Mouse (Mus musculus): Measurements from ENCODE around the gene Acot12. TPM values are rescaled to one million over a fixed set of nuclear protein-coding genes. Genes with fewer than 3 reads are reported as not detected.

Acot12 gene
- total RNA-seq (2021): 1 to 10 TPM in 1 of 2 experiments, under 1 TPM in 1; 0.39 to 4.9 TPM
- long read RNA-seq, experiment 1, partial matches to known transcripts: 0 of 3 reads
- long read RNA-seq, experiment 1, other reads (novel, unspliced or antisense): 1 of 3 reads
- long read RNA-seq, experiment 2: 0 reads

DNA sequence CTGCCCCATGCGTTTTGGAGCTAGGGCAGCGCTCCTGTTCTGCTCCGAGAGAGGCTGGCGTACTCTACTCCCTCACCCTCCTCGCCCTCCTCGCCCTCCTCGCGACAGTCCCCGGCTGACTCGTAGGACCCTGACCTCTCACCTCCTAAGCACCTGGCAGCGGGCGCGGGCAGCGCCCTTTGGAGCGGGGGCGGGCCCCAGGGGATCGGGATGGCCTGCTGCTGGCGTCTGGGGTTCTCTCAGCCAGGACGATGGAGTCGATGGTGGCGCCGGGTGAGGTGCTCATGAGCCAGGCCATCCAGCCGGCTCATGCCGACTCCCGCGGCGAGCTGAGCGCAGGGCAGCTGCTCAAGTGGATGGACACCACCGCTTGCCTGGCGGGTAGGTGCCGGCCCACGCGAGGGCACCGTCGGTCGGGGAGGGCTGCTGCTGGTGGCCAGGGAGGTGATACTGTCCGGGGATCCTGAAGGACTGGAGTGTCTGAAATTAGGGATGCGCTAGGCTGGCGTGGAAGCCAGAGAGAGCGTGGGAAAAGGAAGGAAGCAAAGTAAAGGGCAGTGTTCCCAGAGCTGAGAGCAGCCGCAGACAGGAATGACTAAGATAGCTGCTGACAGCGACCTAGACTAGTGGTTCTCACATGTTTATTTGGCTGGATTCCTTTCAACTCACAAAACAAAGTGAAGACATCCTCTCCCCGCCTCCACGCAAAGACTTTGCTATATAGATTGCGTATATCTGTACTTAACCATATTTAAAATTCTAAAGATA lies at the start of gene Acot12:
Gene Acot12, plus strand, starts transcription at position 233 of the 768 bp plus-strand sequence.
- DNase-seq (ENCODE audit: low spot score in 2 of 2): peak in 1 of 2 experiments; percentile 32

- no peak for DNase-seq (ENCODE audit: low spot score in 2 of 2)
These were observed 47.7 kb upstream of the Acot12 start for GRCm38 (mm10) chr13:91693615-91694014.

- no peak for DNase-seq (ENCODE audit: low spot score in 2 of 2)
These were observed 45.9 kb upstream of the Acot12 start for GRCm38 (mm10) chr13:91695406-91695805.

DNA sequence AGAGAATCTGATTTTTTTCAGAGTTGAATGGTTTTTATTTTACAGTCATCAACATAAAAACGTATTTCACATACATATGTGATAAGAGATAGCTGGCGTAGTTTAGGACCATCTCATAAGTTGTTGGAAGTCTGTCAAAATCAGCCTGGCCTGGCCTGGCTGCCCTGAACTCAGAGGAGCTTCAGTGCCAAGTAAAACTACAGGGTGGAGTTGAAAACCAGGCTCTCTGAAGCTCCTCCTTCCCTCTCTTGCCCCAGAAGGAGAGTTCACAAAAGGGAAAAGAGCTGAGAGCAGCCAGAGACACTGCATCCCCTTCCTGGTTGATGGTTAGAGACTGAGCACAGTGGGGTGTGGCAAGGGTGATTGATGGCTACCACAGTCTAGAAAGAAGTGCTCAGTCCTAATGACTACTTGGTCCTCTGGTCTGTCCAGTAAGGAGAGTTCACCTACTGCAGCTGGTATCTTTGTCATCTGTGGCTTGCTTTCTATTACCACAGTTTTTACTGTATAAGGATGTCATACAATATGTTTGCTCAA lies 45.1 kb upstream of the Acot12 start:
- DNase-seq (ENCODE audit: low spot score in 2 of 2): no peak

- no peak for DNase-seq (ENCODE audit: low spot score in 2 of 2)
These were observed 44.3 kb upstream of the Acot12 start for GRCm38 (mm10) chr13:91697011-91697410.

GRCm38 (mm10) chr13:91702337-91702736 lies 39.0 kb upstream of the Acot12 start:
- no peak for DNase-seq (ENCODE audit: low spot score in 2 of 2)

DNA sequence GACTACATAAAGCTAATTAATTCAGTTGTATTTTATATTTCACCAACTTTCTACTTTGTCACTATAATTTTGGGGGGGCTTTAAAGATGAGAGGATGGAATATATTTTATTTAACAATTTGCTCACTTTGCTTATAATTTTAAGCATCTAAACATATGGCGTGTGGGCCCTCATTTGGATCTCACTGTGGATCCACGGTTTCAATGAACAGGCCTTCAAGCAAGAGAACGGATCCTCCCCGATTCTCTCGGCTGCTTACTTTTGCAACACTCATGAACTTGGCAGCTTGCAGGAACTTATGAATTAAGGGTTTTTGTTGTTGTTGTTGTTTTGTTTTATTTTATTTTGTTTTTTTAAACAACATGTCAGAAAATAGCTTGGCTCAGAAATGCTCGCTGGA lies 21.8 kb upstream of the Acot12 start:
- DNase-seq (ENCODE audit: low spot score in 2 of 2): no peak

- no peak for DNase-seq (ENCODE audit: low spot score in 2 of 2)
These were observed 18.1 kb upstream of the Acot12 start for GRCm38 (mm10) chr13:91723108-91723735.

DNA sequence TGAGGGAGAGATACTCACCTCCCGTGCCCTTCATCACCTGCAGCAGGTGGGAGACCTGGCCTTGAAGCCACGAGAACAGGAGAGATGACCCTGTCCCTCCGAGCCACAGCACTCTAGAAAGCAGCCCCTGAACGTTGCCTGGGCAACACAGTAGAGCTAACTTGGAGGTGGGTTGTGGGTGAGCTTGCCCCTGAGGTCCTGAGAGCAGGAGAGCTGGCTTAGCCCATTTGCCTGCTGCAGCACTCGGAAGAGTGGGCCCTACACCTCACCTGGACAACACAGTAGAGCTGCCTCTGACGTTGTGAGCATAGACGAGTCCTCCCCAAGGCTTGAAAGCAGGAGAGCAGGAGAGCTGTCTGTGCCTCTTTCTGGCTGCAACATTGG lies 17.6 kb upstream of the Acot12 start:
- DNase-seq (ENCODE audit: low spot score in 2 of 2): no peak

- DNase-seq (ENCODE audit: low spot score in 2 of 2): no peak
These were observed 17.1 kb upstream of the Acot12 start for GRCm38 (mm10) chr13:91724211-91724610.

DNA sequence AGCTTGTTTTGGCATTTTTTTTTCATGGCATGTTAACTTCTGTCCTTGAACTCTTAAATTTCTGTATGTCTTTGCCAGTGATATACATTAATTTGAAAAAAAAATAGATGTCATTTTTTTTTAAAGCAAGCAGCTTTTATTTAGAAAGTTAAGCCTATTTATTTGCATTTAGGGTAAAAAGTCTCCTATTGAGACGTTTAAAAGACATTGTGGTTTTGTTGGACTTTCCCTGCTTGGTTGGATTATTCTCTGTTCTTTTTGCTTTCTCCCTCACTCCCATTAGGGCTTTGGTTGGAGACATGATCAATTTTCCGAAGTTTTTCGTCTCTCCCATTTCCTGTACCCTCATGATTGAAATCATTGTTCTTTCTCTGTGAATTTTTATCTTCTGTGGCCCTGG lies 16.2 kb upstream of the Acot12 start:
- DNase-seq (ENCODE audit: low spot score in 2 of 2): no peak

DNA sequence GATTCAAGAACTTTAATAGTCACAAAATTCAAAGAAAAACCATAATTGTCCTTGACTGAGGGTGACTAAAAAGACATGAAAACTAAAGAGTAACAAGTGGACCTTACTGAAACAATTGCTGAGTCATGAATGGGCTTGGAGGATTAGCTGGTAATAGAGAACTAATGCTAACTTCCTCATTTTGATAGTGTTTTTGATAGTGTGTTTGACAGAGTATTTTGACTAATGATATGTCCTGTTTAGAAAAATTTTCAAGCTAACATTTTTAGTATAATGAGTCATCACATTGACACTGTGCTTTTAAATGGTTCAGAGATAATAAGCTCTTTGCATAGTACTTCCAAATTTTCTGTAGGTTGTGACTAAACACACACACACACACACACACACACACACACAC lies 13.4 kb upstream of the Acot12 start:
- DNase-seq (ENCODE audit: low spot score in 2 of 2): no peak

- no peak for DNase-seq (ENCODE audit: low spot score in 2 of 2)
These were observed 4.1 kb upstream of the Acot12 start for GRCm38 (mm10) chr13:91737191-91737590.

DNA sequence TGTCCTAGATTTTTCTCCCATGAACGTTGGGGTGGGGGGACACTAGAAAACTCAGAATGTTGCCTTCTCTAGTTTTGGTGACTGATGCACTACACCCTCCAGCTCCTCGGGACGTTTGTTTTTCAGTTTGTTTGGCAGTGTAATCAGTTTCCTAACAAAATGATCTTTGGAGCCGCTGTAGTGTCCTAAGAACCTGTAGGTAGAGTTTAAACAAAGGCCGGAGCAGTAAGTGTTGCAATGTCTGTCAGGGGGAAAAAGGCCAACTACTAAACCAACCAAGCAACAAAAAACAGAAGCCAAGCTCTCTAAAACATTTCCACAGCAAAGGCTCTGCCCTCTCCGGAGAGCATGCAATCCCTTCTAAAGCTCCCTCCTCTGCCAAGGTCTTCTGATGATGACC lies 461 bp upstream of the Acot12 start:
- DNase-seq (ENCODE audit: low spot score in 2 of 2): no peak

DNA sequence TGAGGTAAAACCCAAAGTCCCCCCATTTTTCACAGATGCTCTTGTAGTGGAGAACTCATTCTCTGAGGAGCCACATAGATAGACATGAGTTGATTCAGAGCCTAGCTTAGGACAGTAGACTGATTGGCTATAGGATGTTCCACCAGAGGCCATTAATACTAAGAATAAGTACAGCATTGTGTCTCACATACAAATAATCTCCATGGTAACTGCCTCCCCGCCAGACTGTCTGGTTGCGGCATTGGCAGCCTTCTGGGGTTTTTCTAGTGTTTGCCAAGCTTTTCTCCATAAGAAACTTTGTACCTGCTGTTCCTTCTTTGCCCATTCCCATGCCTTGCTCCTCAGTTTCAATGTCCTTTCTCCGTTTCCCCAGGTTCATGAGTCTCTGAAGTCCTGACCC lies 1.9 kb downstream of the Acot12 start:
- DNase-seq (ENCODE audit: low spot score in 2 of 2): no peak

DNA sequence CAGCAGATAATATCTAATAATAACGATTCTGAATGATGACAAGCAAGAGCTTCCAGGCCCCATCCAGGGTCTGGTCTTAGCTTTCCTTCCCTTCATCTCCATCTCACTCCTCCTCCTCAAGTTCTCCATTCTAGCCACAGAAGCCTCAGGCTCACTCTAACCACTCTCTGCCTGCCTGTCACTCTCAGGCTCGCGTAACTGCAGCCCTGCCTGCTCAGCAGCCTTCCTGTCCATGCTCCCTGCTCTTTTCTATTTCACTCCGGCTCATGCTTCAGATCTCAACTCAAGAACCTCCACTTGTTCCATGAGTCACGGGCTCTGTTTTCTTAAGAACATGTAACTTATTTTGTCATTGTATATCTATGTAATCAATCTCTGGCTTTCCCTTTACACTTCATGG lies 5.2 kb downstream of the Acot12 start:
- no peak for DNase-seq (ENCODE audit: low spot score in 2 of 2)

- DNase-seq (ENCODE audit: low spot score in 2 of 2): no peak
These were observed 7.1 kb downstream of the Acot12 start for GRCm38 (mm10) chr13:91748401-91748800.

GRCm38 (mm10) chr13:91749981-91750380 lies 8.7 kb downstream of the Acot12 start:
- no peak for DNase-seq (ENCODE audit: low spot score in 2 of 2)

DNA sequence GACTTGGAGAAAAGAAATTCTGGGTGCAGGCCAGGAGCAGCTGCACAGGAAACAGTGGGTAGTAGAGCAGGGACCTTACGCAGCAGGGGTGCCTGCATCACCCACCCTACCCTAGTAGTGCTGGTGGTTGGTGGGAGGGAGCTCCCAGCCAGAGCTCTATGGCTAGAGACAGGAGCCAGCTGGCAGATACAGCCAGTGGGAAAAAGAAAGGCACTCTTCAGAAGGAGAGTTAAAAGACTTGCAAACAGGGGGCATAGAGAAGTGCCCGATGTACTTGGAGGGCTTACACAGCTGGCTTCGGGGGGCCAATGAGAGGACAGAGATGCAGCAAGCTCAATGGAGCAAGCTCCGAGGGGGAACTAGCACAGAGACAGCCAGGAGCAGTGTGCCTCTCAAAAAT lies 12.4 kb downstream of the Acot12 start:
- no peak for DNase-seq (ENCODE audit: low spot score in 2 of 2)

DNA sequence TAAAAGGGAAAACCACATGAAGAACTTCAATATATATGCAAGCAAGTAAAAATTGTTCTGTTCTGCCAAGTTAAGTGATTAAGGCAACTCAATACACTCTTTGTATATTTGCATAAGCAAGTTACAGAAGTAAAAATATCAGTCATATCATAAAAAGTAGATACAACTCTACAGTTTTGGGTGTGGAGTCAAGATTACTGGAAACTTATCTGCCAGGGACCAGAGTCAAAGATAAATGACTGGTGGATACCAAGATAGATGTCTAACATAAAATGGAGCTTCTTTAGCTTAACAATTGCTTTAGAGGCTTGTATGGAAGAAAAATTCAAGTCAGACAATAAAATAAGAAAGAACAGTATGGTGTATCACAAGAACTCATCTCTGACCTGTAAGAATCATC lies 13.4 kb downstream of the Acot12 start:
- no peak for DNase-seq (ENCODE audit: low spot score in 2 of 2)

- DNase-seq (ENCODE audit: low spot score in 2 of 2): no peak
These were observed 14.9 kb downstream of the Acot12 start for GRCm38 (mm10) chr13:91756230-91756629.

DNA sequence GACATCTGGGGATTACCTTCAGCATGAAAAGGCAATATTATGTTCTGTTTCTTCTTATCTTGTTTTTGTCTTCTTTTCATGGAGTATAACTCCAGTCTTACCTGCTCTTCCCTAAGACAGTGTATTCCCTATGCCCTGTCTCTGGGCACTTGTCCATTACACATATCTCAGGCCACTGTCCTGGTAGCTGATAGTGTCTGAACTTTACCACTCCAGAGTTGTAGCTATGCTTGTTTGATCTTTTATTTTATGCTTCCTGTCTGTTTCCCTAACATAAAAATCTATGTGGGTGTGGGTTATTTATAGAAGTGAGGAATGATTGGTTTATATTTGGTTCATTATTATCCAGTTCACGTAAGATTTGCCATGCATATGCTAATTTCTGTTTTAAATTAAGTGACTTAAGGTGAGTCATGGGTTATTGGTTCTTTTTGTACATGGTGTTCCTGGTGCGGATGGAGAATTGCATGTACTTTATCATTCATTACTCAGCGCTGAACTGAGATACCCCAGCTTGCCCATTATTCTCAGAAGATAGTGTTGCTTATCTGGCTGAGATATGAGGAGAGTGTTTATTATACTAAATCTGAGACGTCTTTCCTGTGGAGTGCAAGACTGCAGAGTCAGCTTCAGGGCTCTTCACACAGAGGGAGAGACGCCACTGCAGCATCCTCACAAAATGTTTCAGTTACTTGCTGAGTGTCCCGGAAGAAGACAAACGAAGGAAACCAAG lies 17.2 kb downstream of the Acot12 start:
- DNase-seq (ENCODE audit: low spot score in 2 of 2): no peak

Measured in adrenal gland, postnatal 4 days (tissue).